Mouse (Mus musculus) thymus, adult 2 months (tissue): ENCODE measurements at regions not wholly inside any gene's neighbourhood (a gene's known extent, or its start where the extent isn't known, plus 50 kb on each side); places are given as distances from the start of the nearest gene placed in this dataset.

Source experiments
- CTCF ChIP-seq: fragments of 200-500 bp; IDR thresholded peaks from 2 replicates; pipeline ENCODE4 v1.5.1; 2012; ENCODE audit warnings: mild to moderate bottlenecking, control low read depth, low read length, moderate library complexity, borderline replicate concordance; ENCODE audit not compliant: control insufficient read depth, poor library complexity, insufficient read depth; ENCODE audit errors: extremely low read depth
- POLR2A ChIP-seq: fragments of 200-500 bp; IDR thresholded peaks from 2 replicates; pipeline ENCODE4 v1.6.1; 2012; ENCODE audit warnings: mild to moderate bottlenecking, low read length, control low read depth, moderate library complexity; ENCODE audit not compliant: control insufficient read depth, poor library complexity, insufficient read depth; ENCODE audit errors: extremely low read depth

DNA sequence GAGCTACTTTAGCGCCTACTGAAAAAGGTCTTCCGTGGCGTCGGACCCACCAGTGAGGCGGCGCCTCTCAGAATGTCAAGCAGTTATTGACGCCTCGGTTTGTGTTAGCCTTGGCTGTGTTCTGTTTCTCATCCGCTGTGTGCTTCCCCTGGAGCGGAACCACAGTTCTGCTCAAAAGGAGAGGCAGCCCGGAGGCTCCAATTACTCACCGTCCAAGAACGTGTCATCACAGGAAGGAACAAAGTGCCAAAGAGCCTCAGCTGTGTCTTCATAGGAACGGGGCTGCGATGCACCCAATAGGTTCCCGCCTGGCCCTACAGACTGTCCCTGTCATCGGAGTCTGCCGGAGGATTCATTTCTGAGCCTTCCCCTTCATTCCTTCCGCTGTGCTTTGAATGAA, 245.0 kb upstream of the Rpl38 start:
- no peak for TF ChIP-seq POLR2A
- TF ChIP-seq CTCF, result no peak
